Mouse (Mus musculus): ENCODE measurements around the gene Ext2. TPM values are rescaled to one million over a fixed set of nuclear protein-coding genes. Genes with fewer than 3 reads are reported as not detected.

The Ext2 gene
- polyA plus RNA-seq, 1 experiment from 2014 or later = 111 TPM

DNA sequence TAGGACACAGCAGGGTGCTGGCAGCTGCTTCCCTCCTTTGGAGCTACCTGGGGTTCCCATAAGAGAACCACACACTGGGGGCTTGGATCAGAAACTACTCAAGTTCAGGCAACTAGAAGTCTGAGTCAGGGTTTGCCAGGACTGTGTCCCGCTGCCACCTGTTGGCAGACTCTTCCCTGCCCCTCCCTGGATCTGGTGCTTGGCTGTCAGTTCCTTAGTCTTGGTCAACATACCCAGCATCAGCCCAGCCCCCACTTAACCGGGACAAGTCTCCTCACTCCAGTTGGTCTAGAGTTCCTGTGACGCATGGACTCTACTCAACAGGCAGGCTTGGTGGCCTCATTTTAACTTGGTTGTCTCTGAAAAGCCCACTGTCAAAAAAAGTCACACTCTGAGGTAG is 112.7 kb downstream of the Ext2 start:
- no peak for ATAC-seq (replicated peaks; ENCODE audit: low FRiP score, low read depth)
- H3K9ac ChIP-seq (ENCODE audit: low read depth, low read length) = no peak overlapping the region

DNA sequence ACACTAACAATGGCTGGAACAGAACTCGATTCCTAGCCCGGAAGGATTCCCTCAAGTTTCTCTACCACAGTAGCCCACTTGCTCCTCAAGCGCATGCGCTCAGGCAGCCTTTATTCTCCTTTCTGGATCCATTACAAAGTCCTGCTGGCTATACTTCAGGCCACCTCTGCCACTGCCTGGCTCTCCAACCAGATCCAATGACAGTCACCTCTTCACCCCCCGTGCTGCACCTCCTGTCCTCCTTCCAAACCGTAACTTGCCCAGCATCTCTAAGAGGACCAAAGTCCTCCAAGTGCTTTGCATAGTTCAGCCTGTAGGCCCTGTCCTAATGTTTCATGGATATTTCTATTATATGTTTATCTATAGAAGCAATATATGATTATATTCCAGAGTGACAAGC is 113.1 kb downstream of the Ext2 start:
- Histone ChIP-seq H3K4me2 (ENCODE audit: low read length) (no peak overlapping the region), H3K36me3 (ENCODE audit: insufficient read depth, low read length) (no peaks in the 10 kb centered on the region; the same call in 1 of the 2 replicates), H3K27ac (no peak overlapping the region), H3K4me1 (replicated peaks; ENCODE audit: insufficient read depth, low read length) (0 out of 2 replicates have a peak, but pooled peaks cover 4% of the 10 kb centered on the region), H3K9me3 (replicated peaks; ENCODE audit: low read length) (no peaks in the 10 kb centered on the region), H3K9ac (ENCODE audit: low read depth, low read length) (no peak overlapping the region), H3K4me3 (replicated peaks; ENCODE audit: low read depth, low read length) (no peak overlapping the region), H3K27me3 (ENCODE audit: insufficient read depth, low read length) (no peaks in the 10 kb centered on the region)
- ATAC-seq (replicated peaks; ENCODE audit: low FRiP score, low read depth) = no peak
- TF ChIP-seq CTCF (IDR thresholded peaks at IDR 0.05; ENCODE audit: low read depth) = no peak
- DNase-seq (ENCODE audit: low spot score) = no peak
- 86% methylated on average over 6 of the region's 6 CpGs for WGBS

More for the DNA sequence above, 112.7 kb downstream of the Ext2 start:
- Histone ChIP-seq H3K9me3 (replicated peaks; ENCODE audit: low read length) (no peaks in the 10 kb centered on the region), H3K4me3 (replicated peaks; ENCODE audit: low read depth, low read length) (no peak overlapping the region), H3K4me1 (replicated peaks; ENCODE audit: insufficient read depth, low read length) (0 out of 2 replicates have a peak, but pooled peaks cover 4% of the 10 kb centered on the region), H3K27ac (no peak overlapping the region), H3K36me3 (ENCODE audit: insufficient read depth, low read length) (no peaks in the 10 kb centered on the region), H3K4me2 (ENCODE audit: low read length) (no peak overlapping the region), H3K27me3 (ENCODE audit: insufficient read depth, low read length) (no peaks in the 10 kb centered on the region)
- TF ChIP-seq CTCF (IDR thresholded peaks at IDR 0.05; ENCODE audit: low read depth) = peak; percentile 23; the same call in 1 of the 2 replicates
- 57% methylated on average over 3 of the region's 3 CpGs for WGBS
- DNase-seq (ENCODE audit: low spot score) = no peak

DNA sequence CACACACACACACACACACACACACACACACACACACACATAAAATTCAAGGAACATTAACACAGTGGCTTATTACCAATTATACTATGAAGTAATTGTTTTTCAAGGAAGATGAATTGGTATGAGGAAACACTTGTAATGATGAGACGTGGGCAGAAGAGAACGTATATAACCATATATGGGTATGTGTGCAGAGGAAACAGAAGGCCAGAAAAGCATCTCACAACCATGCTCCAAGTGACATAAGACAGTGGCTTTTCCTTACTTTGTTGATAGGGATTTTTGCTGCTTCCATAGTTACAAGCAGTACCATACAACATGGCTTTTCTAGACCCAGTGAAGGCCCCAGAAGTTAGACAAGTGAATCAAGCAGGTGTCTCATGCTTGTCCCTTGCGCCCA is 115.5 kb downstream of the Ext2 start:
- Histone ChIP-seq H3K9me3 (replicated peaks; ENCODE audit: low read length) (no peaks in the 10 kb centered on the region), H3K27me3 (ENCODE audit: insufficient read depth, low read length) (no peaks in the 10 kb centered on the region), H3K36me3 (ENCODE audit: insufficient read depth, low read length) (no peaks in the 10 kb centered on the region; the same call in 1 of the 2 replicates), H3K4me3 (replicated peaks; ENCODE audit: low read depth, low read length) (no peak overlapping the region), H3K27ac (no peak overlapping the region), H3K4me2 (ENCODE audit: low read length) (no peak overlapping the region), H3K9ac (ENCODE audit: low read depth, low read length) (no peak overlapping the region), H3K4me1 (replicated peaks; ENCODE audit: insufficient read depth, low read length) (0 out of 2 replicates have a peak, but pooled peaks cover 4% of the 10 kb centered on the region)
- 86% methylated on average over 3 of the region's 3 CpGs for WGBS
- no peak for TF ChIP-seq CTCF (IDR thresholded peaks at IDR 0.05; ENCODE audit: low read depth)
- DNase-seq (ENCODE audit: low spot score) (no peak), ATAC-seq (replicated peaks; ENCODE audit: low FRiP score, low read depth) (no peak)

DNA sequence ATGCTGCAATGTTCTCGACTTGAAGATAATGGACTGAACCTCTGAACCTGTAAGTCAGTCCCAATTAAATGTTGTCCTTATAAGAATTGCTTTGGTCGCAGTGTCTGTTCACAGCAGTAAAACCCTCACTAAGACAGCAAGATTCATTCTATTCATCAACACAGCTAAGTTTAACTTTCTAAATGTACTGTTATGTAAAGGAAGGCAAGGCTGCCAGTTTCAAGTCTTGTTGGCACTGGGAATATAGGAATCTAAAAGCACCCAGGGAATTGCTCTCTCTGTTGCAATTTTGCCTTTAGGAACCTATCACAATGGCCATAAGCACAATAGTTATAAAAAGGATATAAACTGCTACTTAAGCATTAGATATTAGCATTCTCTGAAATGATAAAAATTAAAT is 116.0 kb downstream of the Ext2 start:
- no peak overlapping the region for H3K4me3 ChIP-seq (replicated peaks; ENCODE audit: low read depth, low read length)
- no peaks in the 10 kb centered on the region for H3K27me3 ChIP-seq (ENCODE audit: insufficient read depth, low read length)
- ATAC-seq (replicated peaks; ENCODE audit: low FRiP score, low read depth) (no peak), DNase-seq (ENCODE audit: low spot score) (no peak)
- H3K4me1 ChIP-seq (replicated peaks; ENCODE audit: insufficient read depth, low read length) = 0 out of 2 replicates have a peak, but pooled peaks cover 4% of the 10 kb centered on the region
- no peak for TF ChIP-seq CTCF (IDR thresholded peaks at IDR 0.05; ENCODE audit: low read depth)
- H3K9me3 ChIP-seq (replicated peaks; ENCODE audit: low read length) = no peaks in the 10 kb centered on the region
- H3K9ac ChIP-seq (ENCODE audit: low read depth, low read length) = no peak overlapping the region
- WGBS = 96% methylated on average over 2 of the region's 2 CpGs
- no peak overlapping the region for H3K4me2 ChIP-seq (ENCODE audit: low read length)
- H3K27ac ChIP-seq = no peak overlapping the region
- no peaks in the 10 kb centered on the region; the same call in 1 of the 2 replicates for H3K36me3 ChIP-seq (ENCODE audit: insufficient read depth, low read length)

DNA sequence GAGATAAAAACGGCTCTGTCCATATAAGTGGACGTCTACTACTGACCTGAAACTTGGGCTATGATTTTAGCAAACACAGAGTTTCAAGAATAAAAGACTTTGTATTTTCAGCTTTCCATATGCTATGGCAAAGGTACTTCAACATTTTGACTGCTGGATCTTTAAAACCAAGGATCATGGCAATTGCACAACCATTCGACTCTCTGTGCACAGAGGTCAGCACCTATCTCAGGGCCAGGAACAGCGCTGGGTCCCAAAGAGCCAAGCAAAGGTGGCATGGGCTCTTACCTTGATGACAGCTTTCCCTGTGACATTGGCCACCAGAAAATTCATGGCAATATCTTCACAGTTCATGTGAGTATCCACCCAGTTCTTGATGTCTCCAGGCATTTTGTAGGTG is 118.2 kb downstream of the Ext2 start:
- Histone ChIP-seq H3K27me3 (ENCODE audit: insufficient read depth, low read length) (no peaks in the 10 kb centered on the region), H3K9me3 (replicated peaks; ENCODE audit: low read length) (no peaks in the 10 kb centered on the region), H3K36me3 (ENCODE audit: insufficient read depth, low read length) (peaks cover 3% of the 10 kb centered on the region; the same call in 1 of the 2 replicates), H3K4me1 (replicated peaks; ENCODE audit: insufficient read depth, low read length) (0 out of 2 replicates have a peak, but pooled peaks cover 4% of the 10 kb centered on the region), H3K4me3 (replicated peaks; ENCODE audit: low read depth, low read length) (no peak overlapping the region), H3K9ac (ENCODE audit: low read depth, low read length) (no peak overlapping the region), H3K4me2 (ENCODE audit: low read length) (no peak overlapping the region), H3K27ac (no peak overlapping the region)
- 81% methylated on average over 4 of the region's 4 CpGs for WGBS
- DNase-seq (ENCODE audit: low spot score) (no peak), ATAC-seq (replicated peaks; ENCODE audit: low FRiP score, low read depth) (no peak)
- no peak for TF ChIP-seq CTCF (IDR thresholded peaks at IDR 0.05; ENCODE audit: low read depth)

DNA sequence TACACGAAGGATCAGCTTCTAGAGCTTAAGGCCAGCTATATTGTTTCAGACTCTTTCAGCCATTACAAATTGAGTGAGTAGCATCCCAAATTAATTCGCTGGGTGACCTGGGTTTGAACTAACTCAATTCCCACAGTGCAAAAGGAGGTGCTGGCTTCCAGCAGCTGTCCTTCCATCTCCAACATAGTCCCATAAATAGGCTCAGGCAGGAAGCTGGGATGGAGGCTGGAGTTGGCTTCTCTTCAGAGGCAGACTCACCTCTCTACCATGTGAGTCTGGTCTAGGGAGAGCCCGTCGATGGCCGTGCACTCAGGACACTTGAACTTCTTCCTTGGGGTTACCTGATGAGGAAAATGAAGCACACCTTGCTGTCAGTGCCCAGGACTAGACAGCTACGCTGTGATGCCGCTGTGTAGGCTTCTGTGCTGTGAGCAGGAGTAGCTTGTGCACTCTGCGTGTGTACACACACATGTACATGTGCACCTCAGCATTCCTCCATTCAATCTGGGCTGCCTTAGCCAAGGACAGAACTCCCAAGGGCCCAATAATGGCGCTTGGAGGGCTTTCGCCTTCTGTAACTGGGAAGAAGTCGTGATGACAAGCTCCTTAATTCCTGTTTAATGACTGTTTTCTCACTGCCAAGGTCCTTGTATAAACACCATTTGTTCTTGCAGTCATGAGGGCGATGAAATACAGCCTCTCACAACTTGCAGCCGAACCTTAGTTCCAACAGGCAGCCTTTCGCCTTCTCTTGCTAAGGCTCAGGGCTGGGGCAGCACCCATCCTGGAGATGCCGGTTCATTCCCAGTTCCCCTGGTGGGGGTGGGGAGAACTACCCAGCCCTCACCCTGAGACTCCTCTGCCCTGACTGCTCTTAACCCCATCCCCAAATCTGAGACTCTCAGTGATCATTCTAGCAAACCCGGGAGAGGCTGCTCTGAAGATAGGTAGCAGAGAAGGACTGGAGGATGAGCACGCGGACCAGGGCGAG is 119.1 kb downstream of the Ext2 start:
- 44% methylated on average over 19 of the region's 19 CpGs for WGBS
- Histone ChIP-seq H3K4me1 (replicated peaks; ENCODE audit: insufficient read depth, low read length) (0 out of 2 replicates have a peak, but pooled peaks cover 4% of the 10 kb centered on the region), H3K27me3 (ENCODE audit: insufficient read depth, low read length) (no peaks in the 10 kb centered on the region), H3K9me3 (replicated peaks; ENCODE audit: low read length) (no peaks in the 10 kb centered on the region), H3K4me2 (ENCODE audit: low read length) (no peak overlapping the region), H3K27ac (no peak overlapping the region), H3K9ac (ENCODE audit: low read depth, low read length) (no peak overlapping the region), H3K4me3 (replicated peaks; ENCODE audit: low read depth, low read length) (no peak overlapping the region), H3K36me3 (ENCODE audit: insufficient read depth, low read length) (peaks cover 5% of the 10 kb centered on the region; the same call in 1 of the 2 replicates)
- ATAC-seq (replicated peaks; ENCODE audit: low FRiP score, low read depth) (no peak), DNase-seq (ENCODE audit: low spot score) (peak; percentile 80)
- TF ChIP-seq CTCF (IDR thresholded peaks at IDR 0.05; ENCODE audit: low read depth) = no peak

All from kidney, postnatal 0 days (tissue).